Mouse (Mus musculus): ENCODE measurements around the gene Pigq. TPM values are rescaled to one million over a fixed set of nuclear protein-coding genes. Genes with fewer than 3 reads are reported as not detected.

Gene Pigq
- polyA plus RNA-seq, 1 experiment from 2014 or later: 156 TPM

DNA sequence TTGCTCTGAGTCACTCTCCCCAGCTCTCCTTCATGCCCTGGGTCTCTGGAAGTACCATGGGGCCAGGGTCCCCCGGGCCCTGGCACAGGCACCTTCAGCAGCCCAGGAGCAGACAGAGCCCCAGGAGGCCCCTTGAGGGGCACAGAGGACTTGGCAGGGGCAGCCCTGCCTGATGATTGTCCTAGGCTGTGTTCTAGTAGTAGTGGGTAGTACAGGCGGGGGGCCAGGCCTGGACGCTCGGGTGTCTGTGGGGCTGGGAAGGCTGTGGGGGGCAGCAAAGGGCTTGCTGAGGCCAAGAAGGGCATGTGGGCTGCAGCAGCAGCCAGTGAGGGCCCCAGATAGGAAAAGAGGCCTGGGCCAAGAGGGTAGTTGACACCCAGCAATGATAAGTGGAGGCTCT is 2.8 kb upstream of the Pigq start:
- ATAC-seq (ENCODE audit: insufficient read depth): no peak
- WGBS (ENCODE audit: insufficient replicate concordance): 44% methylated on average over 4 of the region's 4 CpGs
- peak overlapping the region; percentile 99 for H3K27ac ChIP-seq (replicated peaks)

DNA sequence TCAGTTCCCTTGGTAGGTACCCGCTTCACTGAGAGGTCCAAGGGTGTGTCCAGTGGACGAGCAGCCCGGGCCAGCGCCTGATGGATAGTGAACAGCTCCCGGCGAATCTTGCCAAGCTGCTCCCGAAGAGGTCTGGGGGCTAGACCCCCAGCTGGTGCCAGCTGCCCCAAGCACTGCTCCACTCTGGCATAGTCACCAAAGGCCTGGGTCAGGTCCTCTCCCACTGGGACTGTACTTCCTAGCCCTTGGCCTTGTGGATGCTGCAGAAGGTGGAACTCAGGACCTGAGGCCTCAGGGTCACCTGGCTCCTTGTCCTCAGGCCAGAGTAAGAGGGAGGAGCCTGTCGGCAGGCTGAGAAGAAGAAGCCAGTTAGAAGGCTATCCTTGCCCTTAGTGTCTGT is 2.2 kb upstream of the Pigq start:
- peaks cover 32% of the 10 kb centered on the region for H3K27me3 ChIP-seq
- peak overlapping the region; percentile 69 for H3K9ac ChIP-seq
- WGBS (ENCODE audit: insufficient replicate concordance): 73% methylated on average over 8 of the region's 8 CpGs
- H3K9me3 ChIP-seq (replicated peaks): no peaks in the 10 kb centered on the region
- H3K4me2 ChIP-seq: peak overlapping the region; percentile 79
- ATAC-seq (ENCODE audit: insufficient read depth): no peak
- H3K36me3 ChIP-seq (replicated peaks): no peaks in the 10 kb centered on the region
- H3K27ac ChIP-seq (replicated peaks): peak overlapping the region; percentile 99
- peaks cover 78% of the 10 kb centered on the region for H3K4me1 ChIP-seq (replicated peaks)
- peak overlapping the region; percentile 21; the same call in 1 of the 2 replicates for H3K4me3 ChIP-seq (replicated peaks)

More for the DNA sequence above, 2.8 kb upstream of the Pigq start:
- Histone ChIP-seq H3K9ac (peak overlapping the region; percentile 69), H3K36me3 (replicated peaks) (no peaks in the 10 kb centered on the region), H3K4me2 (peak overlapping the region; percentile 79), H3K9me3 (replicated peaks) (no peaks in the 10 kb centered on the region), H3K4me1 (replicated peaks) (peaks cover 84% of the 10 kb centered on the region), H3K27me3 (peaks cover 39% of the 10 kb centered on the region), H3K4me3 (replicated peaks) (no peak overlapping the region)

DNA sequence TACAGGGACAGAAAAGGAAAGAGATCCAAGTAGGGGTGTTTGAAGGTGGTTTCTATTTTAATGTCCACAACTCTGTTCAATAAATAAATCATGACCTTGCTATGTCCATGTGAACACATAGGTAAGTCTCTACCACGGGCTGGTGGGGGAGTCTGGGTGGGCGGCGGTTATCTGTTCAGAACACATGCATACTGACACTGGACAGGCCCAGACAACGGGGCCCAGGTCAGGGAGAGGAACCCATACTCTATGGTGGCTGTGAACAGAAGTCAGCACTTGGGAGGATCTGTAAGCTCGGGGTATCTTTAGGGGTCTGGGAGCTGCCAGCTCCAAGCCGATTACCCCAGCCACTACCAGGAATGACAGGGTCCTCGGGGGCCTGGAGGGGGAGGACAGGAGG is 1.6 kb upstream of the Pigq start:
- H3K4me2 ChIP-seq: peak overlapping the region; percentile 79
- peak overlapping the region; percentile 99 for H3K27ac ChIP-seq (replicated peaks)
- peaks cover 72% of the 10 kb centered on the region for H3K4me1 ChIP-seq (replicated peaks)
- H3K9me3 ChIP-seq (replicated peaks): no peaks in the 10 kb centered on the region
- peak overlapping the region; percentile 69 for H3K9ac ChIP-seq
- H3K4me3 ChIP-seq (replicated peaks): peak overlapping the region; percentile 21
- peaks cover 26% of the 10 kb centered on the region for H3K27me3 ChIP-seq
- no peaks in the 10 kb centered on the region for H3K36me3 ChIP-seq (replicated peaks)
- WGBS (ENCODE audit: insufficient replicate concordance): 40% methylated on average over 7 of the region's 7 CpGs
- ATAC-seq (ENCODE audit: insufficient read depth): peak; percentile 16; the same call in 1 of the 2 replicates

DNA sequence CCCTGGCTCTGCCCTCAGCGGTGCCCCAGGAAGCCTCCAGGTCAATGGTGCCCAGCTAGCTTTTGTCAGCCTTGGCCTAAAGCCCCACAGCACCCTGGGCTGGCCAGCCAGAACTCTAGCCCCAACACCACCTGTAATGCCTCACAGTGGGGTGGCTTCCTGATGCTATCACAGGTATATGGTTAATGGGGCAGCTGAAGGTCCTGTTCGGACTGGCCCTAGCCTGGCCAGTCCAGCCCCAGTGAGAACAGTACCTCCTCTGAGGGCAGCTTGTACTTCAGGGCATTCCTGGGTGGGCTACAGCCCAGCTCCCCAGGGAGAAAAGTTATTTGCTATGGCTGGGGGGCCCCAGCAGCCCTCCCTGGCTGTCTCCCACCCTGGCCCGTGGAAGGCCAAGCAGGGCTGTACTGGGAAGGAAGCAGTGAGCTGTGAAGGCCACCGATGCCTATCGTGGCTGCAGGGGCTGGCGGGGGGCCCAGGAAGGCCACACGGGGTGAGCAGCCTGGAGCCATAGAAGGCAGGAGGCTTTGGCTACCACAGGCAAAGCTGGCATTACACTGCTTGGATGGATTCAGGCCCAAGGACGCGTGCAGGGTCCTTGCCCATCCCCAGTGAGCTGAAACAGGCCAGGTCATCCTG is 900 bp upstream of the Pigq start:
- H3K9ac ChIP-seq: peak overlapping the region; percentile 69

DNA sequence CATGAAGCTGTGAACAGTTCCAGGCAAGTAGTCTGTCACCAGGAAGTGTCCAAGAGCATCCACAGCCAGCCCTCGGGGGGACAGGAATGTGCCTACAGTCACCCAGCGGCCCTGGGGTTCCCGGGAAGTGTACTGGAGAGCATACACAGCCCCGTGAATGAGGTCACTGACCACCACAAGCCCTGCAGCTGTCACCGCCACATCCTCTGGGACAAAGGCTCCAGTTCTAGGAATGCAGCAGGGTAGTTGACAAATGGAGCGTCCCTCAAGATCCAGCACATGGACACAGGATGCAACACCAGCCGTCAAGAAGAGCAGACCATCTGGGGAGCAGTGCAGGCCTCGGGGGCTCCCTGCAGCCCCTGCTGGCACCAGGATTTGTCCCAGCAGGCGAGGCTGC is 967 bp downstream of the Pigq start:
- H3K27me3 ChIP-seq: peaks cover under 1% of the 10 kb centered on the region; the same call in 1 of the 2 replicates
- peaks cover 22% of the 10 kb centered on the region for H3K36me3 ChIP-seq (replicated peaks)
- peak overlapping the region; percentile 69 for H3K9ac ChIP-seq
- peak overlapping the region; percentile 99 for H3K27ac ChIP-seq (replicated peaks)
- no peak for ATAC-seq (ENCODE audit: insufficient read depth)
- no peaks in the 10 kb centered on the region for H3K9me3 ChIP-seq (replicated peaks)
- peak overlapping the region; percentile 83 for H3K4me3 ChIP-seq (replicated peaks)
- peak overlapping the region; percentile 79 for H3K4me2 ChIP-seq
- 72% methylated on average over 9 of the region's 9 CpGs for WGBS (ENCODE audit: insufficient replicate concordance)
- H3K4me1 ChIP-seq (replicated peaks): peaks cover 82% of the 10 kb centered on the region

More for the DNA sequence above, 900 bp upstream of the Pigq start:
- H3K4me1 ChIP-seq (replicated peaks): peaks cover 71% of the 10 kb centered on the region
- peaks cover 19% of the 10 kb centered on the region for H3K27me3 ChIP-seq
- peak overlapping the region; percentile 79 for H3K4me2 ChIP-seq
- H3K4me3 ChIP-seq (replicated peaks): 0 out of 2 replicates have a peak overlapping the region, but pooled peaks have one; percentile 0
- peaks cover 4% of the 10 kb centered on the region for H3K36me3 ChIP-seq (replicated peaks)
- no peaks in the 10 kb centered on the region for H3K9me3 ChIP-seq (replicated peaks)
- peak overlapping the region; percentile 99 for H3K27ac ChIP-seq (replicated peaks)
- ATAC-seq (ENCODE audit: insufficient read depth): no peak
- 79% methylated on average over 9 of the region's 9 CpGs for WGBS (ENCODE audit: insufficient replicate concordance)

DNA sequence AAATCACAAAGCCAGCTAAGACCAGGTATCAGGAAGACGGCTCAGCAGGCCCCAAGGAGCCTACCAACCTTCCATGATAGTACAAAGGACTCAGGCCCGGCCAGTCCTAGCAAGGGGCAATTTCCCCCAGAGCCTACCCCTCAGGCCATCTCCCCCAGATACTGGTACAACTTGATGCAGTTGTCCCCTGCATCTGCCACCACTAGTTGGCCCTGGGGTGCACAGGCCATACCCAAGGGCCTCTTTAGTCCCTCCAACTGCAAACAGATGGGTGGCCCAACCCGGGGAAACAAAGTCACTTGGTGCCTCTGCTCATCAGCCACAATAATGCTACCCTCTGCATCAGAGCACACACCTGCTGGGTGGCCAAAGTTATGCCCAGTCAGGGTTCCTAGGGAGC is 1.5 kb downstream of the Pigq start:
- peak overlapping the region; percentile 69 for H3K9ac ChIP-seq
- H3K27ac ChIP-seq (replicated peaks): peak overlapping the region; percentile 99
- peak; percentile 36 for ATAC-seq (ENCODE audit: insufficient read depth)
- peak overlapping the region; percentile 79 for H3K4me2 ChIP-seq
- H3K4me1 ChIP-seq (replicated peaks): peaks cover 83% of the 10 kb centered on the region
- 23% methylated on average over 3 of the region's 3 CpGs for WGBS (ENCODE audit: insufficient replicate concordance)
- no peaks in the 10 kb centered on the region for H3K9me3 ChIP-seq (replicated peaks)
- H3K36me3 ChIP-seq (replicated peaks): peaks cover 28% of the 10 kb centered on the region
- H3K27me3 ChIP-seq: no peaks in the 10 kb centered on the region
- H3K4me3 ChIP-seq (replicated peaks): peak overlapping the region; percentile 83

DNA sequence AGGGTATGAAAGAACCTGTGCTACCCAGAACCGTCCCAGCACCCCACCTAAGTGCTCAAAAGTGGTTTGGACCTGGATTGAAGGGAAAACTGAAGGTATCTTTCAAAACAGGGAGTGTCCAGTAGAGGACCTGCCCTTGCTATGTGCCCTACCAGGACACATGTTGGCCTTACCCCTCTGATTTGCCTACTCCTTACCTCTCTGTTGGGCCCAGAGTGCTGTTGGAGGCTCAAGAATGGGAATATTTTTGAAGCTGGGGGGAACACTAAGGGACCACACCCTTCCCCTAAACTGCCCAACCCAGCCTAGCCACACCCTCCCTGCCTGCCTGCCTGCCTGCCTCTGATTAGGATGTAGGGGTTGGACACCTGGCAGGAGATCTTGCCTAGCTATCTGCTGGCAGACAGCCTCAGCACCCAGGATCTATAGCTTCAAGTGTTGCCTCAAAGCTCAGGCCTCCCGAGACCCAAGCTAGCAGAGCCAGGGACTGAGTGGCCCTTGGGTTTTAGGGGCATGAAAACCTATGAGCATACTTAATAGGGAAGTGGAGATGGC is 2.1 kb downstream of the Pigq start:
- WGBS (ENCODE audit: insufficient replicate concordance): 18% methylated on average over 2 of the region's 2 CpGs
- H3K4me1 ChIP-seq (replicated peaks): peaks cover 82% of the 10 kb centered on the region
- peak overlapping the region; percentile 79 for H3K4me2 ChIP-seq
- peak overlapping the region; percentile 99 for H3K27ac ChIP-seq (replicated peaks)
- ATAC-seq (ENCODE audit: insufficient read depth): peak; percentile 89
- peaks cover 33% of the 10 kb centered on the region for H3K36me3 ChIP-seq (replicated peaks)
- H3K27me3 ChIP-seq: no peaks in the 10 kb centered on the region
- H3K4me3 ChIP-seq (replicated peaks): peak overlapping the region; percentile 83
- H3K9me3 ChIP-seq (replicated peaks): no peaks in the 10 kb centered on the region
- H3K9ac ChIP-seq: peak overlapping the region; percentile 96

DNA sequence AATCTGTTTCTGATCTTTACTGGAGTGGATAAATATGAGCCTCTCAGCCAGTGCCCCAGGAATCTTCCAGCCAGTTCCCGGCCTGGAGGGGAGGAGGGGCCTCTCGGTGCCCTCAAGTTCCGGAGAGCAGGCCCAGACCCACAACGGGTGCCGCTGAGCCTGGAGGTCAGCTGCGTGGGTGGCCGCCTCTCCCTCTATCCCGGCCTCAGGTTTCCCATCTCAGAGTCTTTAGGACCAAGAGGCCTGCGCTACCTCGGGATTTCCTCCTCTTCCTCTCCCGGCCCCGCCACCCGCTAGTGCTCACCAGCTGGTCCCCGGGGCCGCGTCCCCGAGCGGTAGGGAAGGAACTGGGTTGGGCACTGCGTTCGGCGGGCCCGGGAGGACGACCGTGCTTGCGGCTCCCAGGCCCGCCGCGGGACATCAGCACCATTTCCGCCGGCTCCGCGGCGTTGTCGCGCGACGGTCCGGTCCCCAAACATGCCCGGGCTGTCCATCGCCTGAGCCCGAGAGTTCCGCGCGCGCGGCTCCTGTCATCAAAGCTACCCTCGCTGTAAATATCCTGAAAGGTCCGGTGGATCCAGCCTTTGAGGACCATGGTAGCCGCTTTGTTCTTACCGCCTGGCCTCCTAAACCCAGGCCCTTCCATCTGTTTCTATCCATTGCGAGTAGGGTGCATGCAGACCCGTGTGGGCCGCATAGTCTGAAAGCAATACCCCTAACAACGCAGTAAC is 3.1 kb downstream of the Pigq start:
- H3K4me1 ChIP-seq (replicated peaks): peaks cover 82% of the 10 kb centered on the region
- peak overlapping the region; percentile 79 for H3K4me2 ChIP-seq
- H3K36me3 ChIP-seq (replicated peaks): peaks cover 43% of the 10 kb centered on the region
- no peak for ATAC-seq (ENCODE audit: insufficient read depth)
- no peaks in the 10 kb centered on the region for H3K9me3 ChIP-seq (replicated peaks)
- no peaks in the 10 kb centered on the region for H3K27me3 ChIP-seq
- H3K27ac ChIP-seq (replicated peaks): peak overlapping the region; percentile 99
- peak overlapping the region; percentile 96 for H3K9ac ChIP-seq
- WGBS (ENCODE audit: insufficient replicate concordance): 1% methylated on average over 54 of the region's 54 CpGs
- H3K4me3 ChIP-seq (replicated peaks): peak overlapping the region; percentile 83

DNA sequence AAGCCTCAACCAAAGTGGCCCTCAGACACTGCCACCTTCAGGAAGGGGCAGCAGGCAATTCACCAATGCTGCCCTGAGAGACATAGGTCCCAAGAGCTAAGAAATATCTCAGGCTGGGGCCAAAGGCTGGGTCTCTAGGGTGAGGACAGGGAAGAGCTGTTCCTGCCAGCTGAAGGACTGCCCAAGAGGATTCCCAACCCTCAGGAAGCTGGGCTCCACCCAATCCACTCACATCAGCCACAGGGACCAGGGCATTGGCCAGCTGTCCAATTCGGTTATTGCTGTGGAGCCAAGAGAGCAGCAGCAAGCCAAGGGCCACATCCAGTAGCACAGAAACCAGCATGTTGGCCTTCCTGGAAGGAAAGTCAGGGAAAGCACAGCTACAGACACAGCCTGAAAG is 10.2 kb downstream of the Pigq start:
- 92% methylated on average over 1 of the region's 1 CpGs for WGBS (ENCODE audit: insufficient replicate concordance)
- no peak overlapping the region for H3K27ac ChIP-seq (replicated peaks)
- no peak overlapping the region for H3K4me2 ChIP-seq
- no peak overlapping the region for H3K9ac ChIP-seq
- peaks cover 66% of the 10 kb centered on the region for H3K4me1 ChIP-seq (replicated peaks)
- H3K36me3 ChIP-seq (replicated peaks): peaks cover 100% of the 10 kb centered on the region
- H3K27me3 ChIP-seq: no peaks in the 10 kb centered on the region
- H3K9me3 ChIP-seq (replicated peaks): no peaks in the 10 kb centered on the region
- ATAC-seq (ENCODE audit: insufficient read depth): no peak
- peak overlapping the region; percentile 10 for H3K4me3 ChIP-seq (replicated peaks)

DNA sequence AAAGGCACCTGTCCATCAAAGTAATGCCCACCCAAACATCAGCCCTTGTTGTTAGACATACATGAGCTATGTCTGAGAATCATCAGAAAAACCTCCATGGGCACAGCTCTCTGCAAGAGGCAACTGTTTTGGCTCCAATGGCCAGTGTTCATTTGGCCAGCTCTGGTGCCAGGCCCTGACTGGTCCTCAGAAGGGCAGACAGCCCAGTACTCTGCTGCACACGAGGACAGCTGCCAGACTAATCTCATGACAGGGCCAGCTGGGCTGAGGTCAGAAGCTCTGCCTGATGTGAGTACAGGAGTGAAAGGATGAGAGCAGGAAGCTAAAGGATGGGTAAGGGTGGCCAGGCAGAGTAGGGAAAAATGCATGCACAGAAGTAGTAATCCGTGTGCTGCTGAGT is 19.4 kb downstream of the Pigq start:
- Histone ChIP-seq H3K27ac (replicated peaks) (0 out of 2 replicates have a peak overlapping the region, but pooled peaks have one; percentile 29), H3K27me3 (no peaks in the 10 kb centered on the region)
- no peak for ATAC-seq (ENCODE audit: insufficient read depth)

DNA sequence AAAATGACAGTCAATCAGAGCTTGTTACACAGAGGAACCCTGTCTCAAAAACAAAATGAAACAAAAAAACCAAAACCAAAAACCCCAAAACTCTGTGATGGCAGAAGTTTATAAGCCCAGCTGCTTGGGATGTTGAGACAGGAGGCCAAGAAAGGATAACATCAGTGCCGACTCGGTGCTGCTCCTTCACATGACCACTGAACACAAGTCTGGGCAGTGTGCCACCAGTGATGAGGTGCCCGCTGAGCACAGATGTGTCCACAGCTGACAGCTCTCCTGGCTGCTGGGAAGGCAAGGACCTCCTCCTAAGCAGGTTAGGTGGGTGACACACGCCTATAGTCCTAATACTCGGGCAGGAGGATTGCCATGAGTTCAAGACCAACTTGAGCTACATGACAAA is 22.6 kb downstream of the Pigq start:
- H3K9ac ChIP-seq: no peak overlapping the region
- H3K9me3 ChIP-seq (replicated peaks): no peaks in the 10 kb centered on the region
- no peak overlapping the region for H3K4me3 ChIP-seq (replicated peaks)
- peak overlapping the region; percentile 53 for H3K27ac ChIP-seq (replicated peaks)
- H3K36me3 ChIP-seq (replicated peaks): peaks cover 34% of the 10 kb centered on the region
- H3K4me1 ChIP-seq (replicated peaks): peaks cover 48% of the 10 kb centered on the region
- H3K27me3 ChIP-seq: no peaks in the 10 kb centered on the region
- no peak for ATAC-seq (ENCODE audit: insufficient read depth)
- 74% methylated on average over 5 of the region's 5 CpGs for WGBS (ENCODE audit: insufficient replicate concordance)
- no peak overlapping the region; the same call in 1 of the 2 replicates for H3K4me2 ChIP-seq

More for the DNA sequence above, 19.4 kb downstream of the Pigq start:
- peaks cover 28% of the 10 kb centered on the region for H3K4me1 ChIP-seq (replicated peaks)
- H3K4me2 ChIP-seq: no peak overlapping the region
- 71% methylated on average over 2 of the region's 2 CpGs for WGBS (ENCODE audit: insufficient replicate concordance)
- no peak overlapping the region for H3K9ac ChIP-seq
- H3K36me3 ChIP-seq (replicated peaks): peaks cover 66% of the 10 kb centered on the region
- H3K4me3 ChIP-seq (replicated peaks): no peak overlapping the region
- H3K9me3 ChIP-seq (replicated peaks): no peaks in the 10 kb centered on the region
